Mouse (Mus musculus): ENCODE measurements around the gene Emc6.

DNA sequence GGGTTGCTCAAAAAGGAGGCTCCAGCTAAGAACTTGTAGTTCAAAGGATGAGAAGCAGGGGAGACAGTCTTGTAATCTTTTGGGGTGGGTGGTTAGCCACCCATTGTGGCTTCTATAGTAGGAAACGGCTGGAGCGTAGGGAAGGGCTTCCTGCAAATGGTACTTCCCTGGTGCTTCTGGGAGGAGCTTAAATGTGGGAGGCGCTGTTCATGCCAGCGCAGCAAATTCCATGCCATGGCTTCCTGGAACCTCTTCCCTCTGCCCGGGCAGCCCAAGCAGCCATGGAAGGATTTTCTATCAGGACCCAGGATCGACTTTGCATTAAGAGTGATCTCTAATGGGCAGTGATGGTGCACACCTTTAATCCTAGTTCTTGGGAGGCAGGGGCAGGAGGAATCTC lies 8.3 kb downstream of the Emc6 start:
- TF ChIP-seq CTCF (IDR thresholded peaks at IDR 0.05; ENCODE audit: borderline replicate concordance, control insufficient read depth, extremely low read depth, insufficient read depth, low read length, poor library complexity) (no peak), POLR2A (IDR thresholded peaks at IDR 0.05; ENCODE audit: control insufficient read depth, extremely low read depth, insufficient read depth, low read length, poor library complexity) (no peak)

Measured in thymus, adult 2 months (tissue).